Mouse (Mus musculus): ENCODE results near the gene Iqgap2.

Gene Iqgap2

GRCm38 (mm10) chr13:95829431-95830171 is 62.1 kb downstream of the Iqgap2 start:
- no peak for DNase-seq (ENCODE audit: low spot score in 2 of 2)

GRCm38 (mm10) chr13:95828616-95829015 is 63.1 kb downstream of the Iqgap2 start:
- no peak for DNase-seq (ENCODE audit: low spot score in 2 of 2)

- no peak for DNase-seq (ENCODE audit: low spot score in 2 of 2)
These were observed 65.5 kb downstream of the Iqgap2 start for GRCm38 (mm10) chr13:95826178-95826577.

GRCm38 (mm10) chr13:95822918-95823317 is 68.8 kb downstream of the Iqgap2 start:
- DNase-seq (ENCODE audit: low spot score in 2 of 2): peak; percentile 55 to 57

GRCm38 (mm10) chr13:95820071-95820470 is 71.7 kb downstream of the Iqgap2 start:
- DNase-seq (ENCODE audit: low spot score in 2 of 2): peak; percentile 69 to 85

- no peak for DNase-seq (ENCODE audit: low spot score in 2 of 2)
These were observed 72.8 kb downstream of the Iqgap2 start for GRCm38 (mm10) chr13:95818941-95819340.

- no peak for DNase-seq (ENCODE audit: low spot score in 2 of 2)
These were observed 78.1 kb downstream of the Iqgap2 start for GRCm38 (mm10) chr13:95813643-95814042.

GRCm38 (mm10) chr13:95810796-95811195 is 80.9 kb downstream of the Iqgap2 start:
- DNase-seq (ENCODE audit: low spot score in 2 of 2): no peak

- DNase-seq (ENCODE audit: low spot score in 2 of 2): no peak
These were observed 84.5 kb downstream of the Iqgap2 start for GRCm38 (mm10) chr13:95807106-95807750.

GRCm38 (mm10) chr13:95805469-95806166 is 86.1 kb downstream of the Iqgap2 start:
- no peak for DNase-seq (ENCODE audit: low spot score in 2 of 2)

- DNase-seq (ENCODE audit: low spot score in 2 of 2): no peak
These were observed 87.6 kb downstream of the Iqgap2 start for GRCm38 (mm10) chr13:95804113-95804512.

GRCm38 (mm10) chr13:95800925-95801324 is 90.8 kb downstream of the Iqgap2 start:
- DNase-seq (ENCODE audit: low spot score in 2 of 2): no peak

- DNase-seq (ENCODE audit: low spot score in 2 of 2): no peak
These were observed 92.4 kb downstream of the Iqgap2 start for GRCm38 (mm10) chr13:95799322-95799721.

- no peak for DNase-seq (ENCODE audit: low spot score in 2 of 2)
These were observed 93.0 kb downstream of the Iqgap2 start for GRCm38 (mm10) chr13:95798721-95799120.

- DNase-seq (ENCODE audit: low spot score in 2 of 2): no peak
These were observed 94.2 kb downstream of the Iqgap2 start for GRCm38 (mm10) chr13:95797530-95797929.

GRCm38 (mm10) chr13:95794346-95794745 is 97.4 kb downstream of the Iqgap2 start:
- DNase-seq (ENCODE audit: low spot score in 2 of 2): no peak

- DNase-seq (ENCODE audit: low spot score in 2 of 2): no peak
These were observed 100.8 kb downstream of the Iqgap2 start for GRCm38 (mm10) chr13:95790883-95791282.

GRCm38 (mm10) chr13:95788631-95789376 is 102.9 kb downstream of the Iqgap2 start:
- peak in 1 of 2 experiments; percentile 49 for DNase-seq (ENCODE audit: low spot score in 2 of 2)

- DNase-seq (ENCODE audit: low spot score in 2 of 2): no peak
These were observed 108.8 kb downstream of the Iqgap2 start for GRCm38 (mm10) chr13:95782969-95783332.

- DNase-seq (ENCODE audit: low spot score in 2 of 2): no peak
These were observed 109.3 kb downstream of the Iqgap2 start for GRCm38 (mm10) chr13:95782311-95782968.

GRCm38 (mm10) chr13:95780038-95780437 is 111.7 kb downstream of the Iqgap2 start:
- no peak for DNase-seq (ENCODE audit: low spot score in 2 of 2)
